Mouse (Mus musculus): ENCODE measurements around the gene Cdyl2. TPM values are rescaled to one million over a fixed set of nuclear protein-coding genes. Genes with fewer than 3 reads are reported as not detected.

Cdyl2 gene
- polyA plus RNA-seq, 1 experiment, result 3.2 TPM

DNA sequence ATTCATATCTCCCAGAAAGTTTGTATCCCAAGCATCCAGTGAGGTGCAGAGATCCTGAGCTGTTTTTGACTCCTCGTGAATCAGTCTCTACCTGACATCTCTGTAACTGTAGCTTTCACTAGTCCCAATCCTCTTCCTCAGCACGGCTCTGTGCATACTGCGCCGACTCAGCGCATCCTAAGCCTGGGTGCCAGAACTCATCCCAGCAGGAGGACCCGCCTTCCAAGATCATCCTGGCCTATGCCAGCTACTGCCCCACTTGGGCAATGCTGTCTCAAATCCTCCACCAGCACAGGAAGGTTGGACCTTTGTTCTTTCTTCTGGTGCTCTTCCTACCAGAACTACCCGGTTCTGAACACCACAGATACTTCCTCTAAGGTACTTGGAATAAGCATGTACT, 207.9 kb downstream of the Cdyl2 start:
- no peak for DNase-seq (ENCODE audit: low read depth)
- TF ChIP-seq CTCF (IDR thresholded peaks at IDR 0.05; ENCODE audit: borderline replicate concordance, extremely low read depth, insufficient read depth, insufficient read length) (no peak), POLR2A (IDR thresholded peaks at IDR 0.05; ENCODE audit: borderline replicate concordance, extremely low read depth, insufficient read depth, insufficient read length, poor library complexity, severe bottlenecking) (no peak)

Other genes starting within 250 kb of the Cdyl2 start
- 10.9 and 12.9 TPM in 2 replicates for gene Dynlrb2, start 228.0 kb downstream of the Cdyl2 start, polyA plus RNA-seq (2012; rRNA removed)
- 13.2 and 13.5 TPM in 2 replicates for gene Cmc2, start 188.5 kb upstream of the Cdyl2 start, polyA plus RNA-seq (2012; rRNA removed)
- gene Cenpn, start 188.7 kb upstream of the Cdyl2 start, polyA plus RNA-seq (2012; rRNA removed), result 12.0 and 20.0 TPM in 2 replicates
- 24.3 and 32.6 TPM in 2 replicates for gene Atmin, start 210.4 kb upstream of the Cdyl2 start, polyA plus RNA-seq (2012; rRNA removed)
- gene 1700030J22Rik, start 246.0 kb upstream of the Cdyl2 start, polyA plus RNA-seq (2012; rRNA removed), result 3.9 and 6.0 TPM in 2 replicates

Data from brain, embryonic 14.5 days (tissue).